Mouse (Mus musculus) embryonic facial prominence, embryonic 11.5 days (tissue): ENCODE data around the gene Synpo2. TPM values are rescaled to one million over a fixed set of nuclear protein-coding genes. Genes with fewer than 3 reads are reported as not detected.

Source experiments
- ATAC-seq: fragments of 200-750 bp; cut with Nextera tagmentation; replicated peaks from 2 replicates; pipeline ENCODE4 v1.8.0; 2017; ENCODE audit warnings: low read depth; ENCODE audit not compliant: insufficient number of reproducible peaks, low FRiP score, low TSS enrichment
- DNase-seq: peaks from one replicate; pipeline ENCODE4 v3.0.0-alpha.2; 2015; ENCODE audit warnings: low spot score
- H3K27ac ChIP-seq: fragments of 300-500 bp; sonication (generic); replicated peaks from 2 replicates; pipeline ENCODE4 v1.5.1; 2014; ENCODE audit warnings: mild to moderate bottlenecking, low read depth, low read length, control low read depth
- H3K27me3 ChIP-seq: fragments of 300-500 bp; sonication (generic); 2 replicates; pipeline ENCODE4 v1.6.1; 2014; ENCODE audit warnings: mild to moderate bottlenecking, low read length, moderate library complexity, mixed read lengths; ENCODE audit not compliant: control insufficient read depth, insufficient read depth
- H3K36me3 ChIP-seq: fragments of 300-500 bp; sonication (generic); replicated peaks from 2 replicates; pipeline ENCODE4 v1.6.1; 2014; ENCODE audit warnings: low read depth, mild to moderate bottlenecking, low read length, moderate library complexity, mixed read lengths; ENCODE audit not compliant: control insufficient read depth, insufficient read depth
- H3K4me1 ChIP-seq: fragments of 300-500 bp; sonication (generic); 2 replicates; pipeline ENCODE4 v1.6.1; 2014; ENCODE audit warnings: low read length, mixed read lengths; ENCODE audit not compliant: control insufficient read depth, insufficient read depth
- H3K4me2 ChIP-seq: fragments of 300-500 bp; sonication (generic); 2 replicates; pipeline ENCODE4 v1.6.1; 2014; ENCODE audit warnings: low read depth, mild to moderate bottlenecking, control low read depth, low read length, moderate library complexity
- H3K4me3 ChIP-seq: fragments of 300-500 bp; sonication (generic); 2 replicates; pipeline ENCODE4 v1.5.1; 2014; ENCODE audit warnings: low read depth, low read length, control low read depth
- H3K9ac ChIP-seq: fragments of 300-500 bp; sonication (generic); replicated peaks from 2 replicates; pipeline ENCODE4 v1.6.1; 2014; ENCODE audit warnings: mild to moderate bottlenecking, control low read depth, low read length
- H3K9me3 ChIP-seq: fragments of 300-500 bp; sonication (generic); replicated peaks from 2 replicates; pipeline ENCODE4 v1.6.1; 2016; ENCODE audit warnings: mild to moderate bottlenecking, low read length, inconsistent platforms, mixed read lengths; ENCODE audit not compliant: control insufficient read depth
- WGBS: fragments of 180-500 bp; shearing (Covaris S2); extraction: QIAGEN DNeasy Blood & Tissue Kit; methylation state at CpG from one replicate; pipeline ENCODE4 v1.1.7; 2014; 5-methylcytosine and 5-hydroxymethylcytosine counted together
- polyA plus RNA-seq: library from polyadenylated mRNA; unstranded; fragments of >200 nt; fragmentation: Nextera tagmentation; extraction: Ambion mirVana; gene quantifications from 2 replicates; pipeline ENCODE4 v1.2.1, GENCODE M21; 2014

The Synpo2 gene
- polyA plus RNA-seq, 1 experiment from 2014 or later = 6.5 TPM

DNA sequence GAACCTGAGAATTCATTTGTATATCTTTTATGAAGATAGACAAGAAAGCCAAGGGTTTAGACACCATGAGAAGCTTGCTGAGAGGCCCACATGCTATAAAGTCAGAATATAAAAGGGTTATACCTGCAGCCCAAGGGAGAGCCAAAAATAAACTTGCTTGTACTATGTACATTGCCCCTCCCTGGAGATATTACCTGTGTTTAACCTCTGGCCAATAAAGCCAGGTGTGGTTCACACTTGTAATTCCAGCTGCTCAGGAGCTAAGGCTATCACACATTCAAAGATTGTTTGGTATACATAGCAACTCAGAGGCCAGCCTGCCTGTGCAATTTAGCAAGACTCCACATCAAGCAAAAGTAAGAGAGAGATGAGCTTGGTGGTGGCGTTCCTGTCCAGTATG lies 177.1 kb downstream of the Synpo2 start:
- no peaks in the 10 kb centered on the region for H3K36me3 ChIP-seq
- H3K4me3 ChIP-seq = no peak overlapping the region
- H3K27me3 ChIP-seq = no peaks in the 10 kb centered on the region
- H3K27ac ChIP-seq = no peak overlapping the region
- DNase-seq = no peak
- H3K9ac ChIP-seq = no peak overlapping the region
- ATAC-seq = no peak
- no peaks in the 10 kb centered on the region for H3K4me1 ChIP-seq
- H3K9me3 ChIP-seq = no peaks in the 10 kb centered on the region
- H3K4me2 ChIP-seq = no peak overlapping the region
- 94% methylated on average over 1 of the region's 1 CpGs for WGBS

DNA sequence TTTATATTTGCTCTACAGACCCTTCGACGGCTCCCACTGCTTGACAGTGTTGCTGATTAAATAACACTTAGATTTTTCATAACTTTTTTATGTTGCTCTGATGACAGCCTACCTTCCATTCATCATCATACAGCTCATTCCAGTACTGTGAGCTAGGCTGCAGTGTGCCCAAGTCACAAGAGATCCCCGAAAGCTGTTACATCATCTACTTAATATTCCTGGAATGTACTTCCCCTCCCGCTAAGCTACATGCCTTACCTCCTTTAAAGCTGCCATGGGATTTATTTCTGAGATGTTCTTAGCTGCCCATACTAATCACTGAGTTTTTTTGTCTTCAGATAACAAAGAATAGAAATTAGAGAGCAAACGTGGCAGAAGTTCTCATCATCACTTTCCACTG lies 181.8 kb downstream of the Synpo2 start:
- Histone ChIP-seq H3K9ac (no peak overlapping the region), H3K9me3 (no peaks in the 10 kb centered on the region), H3K4me2 (no peak overlapping the region), H3K27ac (no peak overlapping the region), H3K4me3 (no peak overlapping the region), H3K4me1 (no peaks in the 10 kb centered on the region), H3K27me3 (no peaks in the 10 kb centered on the region), H3K36me3 (no peaks in the 10 kb centered on the region)
- DNase-seq (no peak), ATAC-seq (no peak)
- WGBS = 80% methylated on average over 5 of the region's 5 CpGs

DNA sequence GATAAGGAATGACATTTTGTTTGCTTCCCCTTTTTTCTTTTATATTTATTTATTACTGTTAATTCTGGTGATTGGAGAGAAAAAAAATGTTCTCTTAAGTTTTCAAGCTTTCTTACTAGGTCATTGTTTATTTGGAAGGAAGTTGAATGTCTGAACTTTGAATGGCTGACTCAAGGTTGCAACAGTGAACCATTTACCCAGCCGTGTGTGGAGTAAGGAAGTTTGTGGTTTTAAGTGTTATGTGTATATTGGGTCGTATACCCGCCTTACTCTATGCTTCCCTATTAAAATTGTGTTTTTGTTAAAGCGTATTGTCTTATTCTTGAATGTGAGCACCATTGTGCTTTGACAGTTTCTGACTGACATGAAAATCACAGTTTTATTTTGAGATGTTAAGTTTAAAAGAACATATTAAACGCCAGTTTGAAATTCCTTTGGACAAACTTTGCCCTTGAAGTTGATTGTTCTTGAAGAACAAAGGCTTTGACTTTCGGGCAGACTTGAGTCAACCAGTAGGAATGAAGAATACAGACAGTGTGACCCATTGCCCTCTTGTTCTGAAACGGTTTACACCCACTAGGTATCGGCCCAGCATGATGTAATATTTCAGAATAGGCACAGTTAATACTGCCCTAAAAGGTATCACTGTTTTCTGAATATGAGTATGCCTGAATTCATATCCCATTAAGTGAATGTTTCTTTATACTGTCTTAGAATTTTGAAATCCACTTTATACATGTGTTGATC lies 182.6 kb downstream of the Synpo2 start:
- ATAC-seq = no peak
- 76% methylated on average over 8 of the region's 8 CpGs for WGBS

GRCm38 (mm10) chr3:123042308-123042707 lies 193.6 kb downstream of the Synpo2 start:
- Histone ChIP-seq H3K9me3 (no peaks in the 10 kb centered on the region), H3K9ac (no peak overlapping the region), H3K4me1 (no peaks in the 10 kb centered on the region), H3K27ac (no peak overlapping the region), H3K4me3 (no peak overlapping the region), H3K27me3 (no peaks in the 10 kb centered on the region), H3K4me2 (no peak overlapping the region), H3K36me3 (no peaks in the 10 kb centered on the region)
- ATAC-seq (no peak), DNase-seq (no peak)
- 91% methylated on average over 1 of the region's 1 CpGs for WGBS

More for the DNA sequence above, 182.6 kb downstream of the Synpo2 start:
- DNase-seq = no peak
- H3K4me3 ChIP-seq = no peak overlapping the region
- H3K27ac ChIP-seq = no peak overlapping the region
- no peaks in the 10 kb centered on the region for H3K27me3 ChIP-seq
- no peak overlapping the region for H3K9ac ChIP-seq
- no peaks in the 10 kb centered on the region for H3K9me3 ChIP-seq
- no peaks in the 10 kb centered on the region for H3K4me1 ChIP-seq
- H3K36me3 ChIP-seq = no peaks in the 10 kb centered on the region
- no peak overlapping the region for H3K4me2 ChIP-seq

GRCm38 (mm10) chr3:123034752-123035151 lies 201.2 kb downstream of the Synpo2 start, which contains the start of gene Myoz2:
Myoz2 (minus strand) TSS chr3:123035015.
- 91% methylated on average over 7 of the region's 7 CpGs for WGBS
- H3K4me2 ChIP-seq = no peak within 1 kb of the TSS
- no peaks in the 10 kb centered on the region for H3K4me1 ChIP-seq
- H3K27ac ChIP-seq = no peak within 1 kb of the TSS
- ATAC-seq (no peak), DNase-seq (no peak)
- no peaks in the 10 kb centered on the region for H3K36me3 ChIP-seq
- H3K27me3 ChIP-seq = no peaks in the 10 kb centered on the region
- no peak within 1 kb of the TSS for H3K9ac ChIP-seq
- H3K9me3 ChIP-seq = no peaks in the 10 kb centered on the region
- no peak within 1 kb of the TSS for H3K4me3 ChIP-seq

DNA sequence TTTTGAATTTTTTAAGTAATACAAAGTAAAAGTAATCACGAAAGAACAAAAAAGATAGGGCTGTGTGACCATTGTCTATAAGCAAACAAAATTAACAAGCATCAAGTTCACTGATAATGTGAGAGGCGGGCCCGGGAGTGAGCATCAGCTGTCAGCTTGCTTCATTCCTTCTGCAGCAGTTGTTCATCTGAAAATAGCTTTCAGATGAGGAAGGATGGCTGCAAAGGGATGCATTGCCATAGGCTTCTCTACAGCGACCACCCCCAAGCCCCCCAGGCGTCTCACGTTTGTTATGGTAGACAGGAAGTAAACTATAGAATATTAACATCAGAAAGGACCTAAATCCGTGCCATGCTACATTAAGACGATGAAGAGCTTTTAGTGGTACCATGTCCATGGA lies 202.1 kb downstream of the Synpo2 start:
- H3K9ac ChIP-seq = no peak overlapping the region
- H3K4me1 ChIP-seq = no peaks in the 10 kb centered on the region
- H3K27me3 ChIP-seq = no peaks in the 10 kb centered on the region
- ATAC-seq (no peak), DNase-seq (no peak)
- 73% methylated on average over 8 of the region's 8 CpGs for WGBS
- no peak overlapping the region for H3K4me3 ChIP-seq
- no peaks in the 10 kb centered on the region for H3K36me3 ChIP-seq
- no peak overlapping the region for H3K4me2 ChIP-seq
- no peaks in the 10 kb centered on the region for H3K9me3 ChIP-seq
- H3K27ac ChIP-seq = no peak overlapping the region

Other genes starting within 250 kb of the Synpo2 start
- gene Myoz2, start 201.1 kb downstream of the Synpo2 start, polyA plus RNA-seq = 0.78 and 1.3 TPM in 2 replicates
- gene Sec24d, start 31.3 kb upstream of the Synpo2 start, polyA plus RNA-seq = 35.8 and 38.3 TPM in 2 replicates
- 27.9 TPM in 2 replicates for gene Mettl14, start 150.0 kb upstream of the Synpo2 start, polyA plus RNA-seq
- 8.3 and 9.6 TPM in 2 replicates for gene Prss12, start 210.8 kb upstream of the Synpo2 start, polyA plus RNA-seq